Mouse (Mus musculus): ENCODE data around the gene Bet1l.
A peak's percentile ranks its signal among the peaks of the same experiment; 100 is the strongest.
"Not testable (repeated sequence)": the region's sequence is repeated elsewhere in the genome, so short reads cannot be mapped to it uniquely, and the experiment has no call there.

Bet1l gene

GRCm38 (mm10) chr7:140857550-140858505, at the start of gene Bet1l:
Bet1l (minus strand) TSS chr7:140857577.
- peak; percentile 56 for DNase-seq (ENCODE audit: low spot score)

- peak; percentile 29 for DNase-seq (ENCODE audit: low spot score)
Measured at GRCm38 (mm10) chr7:140907131-140907530, 49.8 kb upstream of the Bet1l start.

GRCm38 (mm10) chr7:140905642-140906081, 48.3 kb upstream of the Bet1l start:
- peak; percentile 81 for DNase-seq (ENCODE audit: low spot score)

GRCm38 (mm10) chr7:140903212-140903611, 45.8 kb upstream of the Bet1l start:
- peak; percentile 77 for DNase-seq (ENCODE audit: low spot score)

- DNase-seq (ENCODE audit: low spot score) = no peak
Measured at GRCm38 (mm10) chr7:140902036-140902875, 44.9 kb upstream of the Bet1l start.

GRCm38 (mm10) chr7:140900220-140900619, 42.8 kb upstream of the Bet1l start, which contains the start of gene Cox8b:
Cox8b (minus strand) TSS chr7:140900446.
- DNase-seq (ENCODE audit: low spot score) = no peak

- DNase-seq (ENCODE audit: low spot score) = no peak
Measured at GRCm38 (mm10) chr7:140899121-140899520, 41.7 kb upstream of the Bet1l start.

GRCm38 (mm10) chr7:140897863-140898262, 40.5 kb upstream of the Bet1l start:
- DNase-seq (ENCODE audit: low spot score) = no peak

- DNase-seq (ENCODE audit: low spot score) = no peak
Measured at GRCm38 (mm10) chr7:140894611-140895010, 37.2 kb upstream of the Bet1l start.

- DNase-seq (ENCODE audit: low spot score) = no peak
Measured at GRCm38 (mm10) chr7:140894031-140894430, 36.7 kb upstream of the Bet1l start.

- not testable (repeated sequence) for DNase-seq (ENCODE audit: low spot score)
Measured at GRCm38 (mm10) chr7:140890636-140891035, 33.3 kb upstream of the Bet1l start.

GRCm38 (mm10) chr7:140882469-140882803, 25.1 kb upstream of the Bet1l start:
- no peak for DNase-seq (ENCODE audit: low spot score)

GRCm38 (mm10) chr7:140881696-140882468, 24.5 kb upstream of the Bet1l start, which contains the start of the genes Psmd13 and Sirt3:
Psmd13 (plus strand) TSS chr7:140881968.
Sirt3 (minus strand) TSS chr7:140882309.
- peak; percentile 96 for DNase-seq (ENCODE audit: low spot score)

GRCm38 (mm10) chr7:140880865-140881515, 23.6 kb upstream of the Bet1l start:
- no peak for DNase-seq (ENCODE audit: low spot score)

- DNase-seq (ENCODE audit: low spot score) = no peak
Measured at GRCm38 (mm10) chr7:140880419-140880818, 23.0 kb upstream of the Bet1l start.

GRCm38 (mm10) chr7:140879355-140879754, 22.0 kb upstream of the Bet1l start:
- DNase-seq (ENCODE audit: low spot score) = no peak

GRCm38 (mm10) chr7:140877364-140877763, 20.0 kb upstream of the Bet1l start:
- no peak for DNase-seq (ENCODE audit: low spot score)

GRCm38 (mm10) chr7:140874224-140874623, 16.8 kb upstream of the Bet1l start:
- DNase-seq (ENCODE audit: low spot score) = no peak

GRCm38 (mm10) chr7:140864761-140865160, 7.4 kb upstream of the Bet1l start:
- no peak for DNase-seq (ENCODE audit: low spot score)

GRCm38 (mm10) chr7:140860728-140861127, 3.4 kb upstream of the Bet1l start:
- no peak for DNase-seq (ENCODE audit: low spot score)

GRCm38 (mm10) chr7:140859997-140860396, 2.6 kb upstream of the Bet1l start:
- DNase-seq (ENCODE audit: low spot score) = no peak

All from MN1 (cell line).